Mouse (Mus musculus) limb, embryonic 15.5 days (tissue): ENCODE measurements around the gene Tpcn2. TPM values are rescaled to one million over a fixed set of nuclear protein-coding genes. Genes with fewer than 3 reads are reported as not detected.

ENCODE experiments used
- ATAC-seq: fragments of 200-750 bp; cut with Nextera tagmentation; 2 replicates; pipeline ENCODE4 v1.8.0; 2017; ENCODE audit warnings: low read depth, moderate TSS enrichment; ENCODE audit not compliant: insufficient number of reproducible peaks, low FRiP score, low TSS enrichment
- H3K27ac ChIP-seq: fragments of 300-500 bp; sonication (generic); 2 replicates; pipeline ENCODE4 v1.5.1; 2015; ENCODE audit warnings: moderate library complexity, mild to moderate bottlenecking, inconsistent platforms
- H3K27me3 ChIP-seq: fragments of 300-500 bp; sonication (generic); 2 replicates; pipeline ENCODE4 v1.6.1; 2015; ENCODE audit warnings: inconsistent platforms
- H3K36me3 ChIP-seq: fragments of 300-500 bp; sonication (generic); 2 replicates; pipeline ENCODE4 v1.6.1; 2015; ENCODE audit warnings: inconsistent platforms
- H3K4me1 ChIP-seq: fragments of 300-500 bp; sonication (generic); 2 replicates; pipeline ENCODE4 v1.6.1; 2015; ENCODE audit warnings: inconsistent platforms
- H3K4me2 ChIP-seq: fragments of 300-500 bp; sonication (generic); 2 replicates; pipeline ENCODE4 v1.6.1; 2015; ENCODE audit warnings: mild to moderate bottlenecking, inconsistent platforms
- H3K4me3 ChIP-seq: fragments of 300-500 bp; sonication (generic); 2 replicates; pipeline ENCODE4 v1.5.1; 2015; ENCODE audit warnings: mild to moderate bottlenecking, inconsistent platforms
- H3K9ac ChIP-seq: fragments of 300-500 bp; sonication (generic); 2 replicates; pipeline ENCODE4 v1.6.1; 2015; ENCODE audit warnings: inconsistent platforms
- H3K9me3 ChIP-seq: fragments of 300-500 bp; sonication (generic); 2 replicates; pipeline ENCODE4 v1.6.1; 2016; ENCODE audit warnings: inconsistent platforms
- WGBS: fragments of 180-500 bp; shearing (Covaris S2); methylation state at CpG from one replicate; pipeline ENCODE4 v1.1.7; 2015; 5-methylcytosine and 5-hydroxymethylcytosine counted together
- polyA plus RNA-seq: library from polyadenylated mRNA; unstranded; fragments of >200 nt; fragmentation: Nextera tagmentation; extraction: Ambion mirVana; gene quantifications from 2 replicates; pipeline ENCODE4 v1.2.1, GENCODE M21; 2015

Gene Tpcn2
- polyA plus RNA-seq, 1 experiment from 2014 or later, result 10.8 TPM

DNA sequence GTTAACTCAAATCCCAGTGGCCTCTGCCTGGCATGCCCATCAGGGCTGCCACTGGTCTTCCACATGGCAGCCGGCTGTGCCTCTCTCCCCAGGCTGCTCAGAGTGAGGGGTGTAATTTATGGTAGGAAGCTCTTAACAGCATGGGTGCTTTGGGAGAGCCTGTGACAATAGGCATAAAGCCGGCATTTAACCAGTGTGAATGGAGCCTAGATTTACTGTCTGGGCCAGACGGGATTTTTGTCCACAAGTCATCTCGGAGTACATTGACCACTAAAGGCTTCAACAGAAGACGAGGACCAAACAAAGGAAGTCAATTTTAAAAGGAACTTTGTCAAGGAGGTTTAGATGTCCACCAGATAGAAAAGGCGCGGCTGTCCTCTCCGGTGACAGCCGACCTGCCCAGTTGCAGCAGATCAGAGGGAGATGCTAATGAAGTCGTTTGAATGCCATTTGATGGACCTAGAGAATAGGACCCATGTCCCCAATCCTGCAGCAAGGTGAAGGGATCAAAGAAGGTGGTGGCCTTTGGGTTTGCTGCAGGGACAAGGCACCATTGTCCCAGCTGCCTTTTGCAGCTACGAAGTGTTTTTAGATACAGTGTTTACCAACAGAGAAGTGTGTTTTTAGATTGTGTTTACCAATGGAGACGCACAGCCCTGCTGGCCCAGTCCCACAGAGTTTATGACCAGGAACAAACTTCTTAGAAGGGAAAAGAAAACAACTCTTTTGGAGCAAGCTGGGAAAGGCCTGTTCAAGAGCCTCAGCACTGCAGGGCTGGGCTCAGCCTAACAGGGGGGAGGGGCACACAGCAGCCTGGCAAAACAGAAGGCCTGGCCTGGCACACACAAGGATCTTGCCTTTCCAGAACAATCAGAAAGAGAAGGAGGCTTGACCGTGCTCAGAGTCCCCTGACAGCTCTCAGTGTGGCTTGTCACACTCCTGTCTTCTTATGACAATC lies 124.2 kb downstream of the Tpcn2 start:
- Histone ChIP-seq H3K4me3 (no peak overlapping the region), H3K4me1 (peaks cover 18% of the 10 kb centered on the region), H3K4me2 (no peak overlapping the region), H3K27me3 (no peaks in the 10 kb centered on the region), H3K9ac (no peak overlapping the region), H3K27ac (peak overlapping the region; percentile 63), H3K9me3 (no peaks in the 10 kb centered on the region), H3K36me3 (no peaks in the 10 kb centered on the region)
- ATAC-seq, result no peak; the same call in 1 of the 2 replicates
- 45% methylated on average over 13 of the region's 13 CpGs for WGBS

DNA sequence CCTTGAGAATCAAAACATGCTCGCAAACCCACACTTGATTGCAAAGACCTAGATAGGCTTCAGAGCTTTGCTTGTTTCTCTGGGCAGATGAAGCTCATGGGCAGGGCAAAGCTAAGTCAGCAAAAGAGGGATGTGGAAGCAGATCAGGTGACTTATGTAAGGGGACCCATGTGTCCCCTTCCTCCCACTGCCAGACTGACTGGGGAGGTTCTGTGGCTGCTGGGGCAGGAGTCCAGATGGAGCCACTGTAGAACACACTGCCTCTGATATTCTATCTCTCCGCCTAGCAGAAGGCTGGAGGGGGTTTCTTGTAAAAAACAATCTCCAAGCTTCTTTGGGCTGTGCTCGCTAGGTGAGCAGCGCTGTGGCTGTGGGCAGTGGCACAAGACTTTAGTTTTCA lies 128.1 kb downstream of the Tpcn2 start:
- Histone ChIP-seq H3K27me3 (no peaks in the 10 kb centered on the region), H3K4me3 (no peak overlapping the region), H3K36me3 (no peaks in the 10 kb centered on the region), H3K9ac (no peak overlapping the region), H3K4me1 (peaks cover 18% of the 10 kb centered on the region), H3K9me3 (no peaks in the 10 kb centered on the region), H3K27ac (no peak overlapping the region), H3K4me2 (no peak overlapping the region)
- WGBS, result 57% methylated on average over 4 of the region's 4 CpGs
- no peak for ATAC-seq

DNA sequence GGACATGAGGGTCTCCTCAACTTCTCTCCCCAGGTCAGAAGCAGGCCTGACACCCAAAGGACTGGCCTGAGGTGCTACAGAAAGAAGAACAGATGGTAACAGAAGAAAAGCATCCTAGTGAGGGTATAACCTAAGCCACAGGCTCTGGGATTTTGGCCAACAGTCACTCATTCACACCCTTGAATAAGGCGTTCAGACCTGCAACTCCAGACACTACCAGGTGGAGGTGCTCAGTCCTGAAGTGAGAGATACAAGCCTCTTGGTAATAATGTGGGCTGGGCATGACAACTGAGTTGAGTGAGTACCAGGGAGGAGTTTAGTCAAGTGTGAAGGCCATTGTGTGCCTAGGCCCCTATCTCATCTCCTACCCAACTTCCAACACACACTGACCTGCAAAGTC lies 129.7 kb downstream of the Tpcn2 start:
- no peaks in the 10 kb centered on the region for H3K27me3 ChIP-seq
- H3K4me2 ChIP-seq, result no peak overlapping the region
- H3K9me3 ChIP-seq, result no peaks in the 10 kb centered on the region
- no peak overlapping the region for H3K9ac ChIP-seq
- WGBS, result 67% methylated on average over 1 of the region's 1 CpGs
- H3K27ac ChIP-seq, result no peak overlapping the region
- ATAC-seq, result no peak
- H3K4me1 ChIP-seq, result peaks cover 4% of the 10 kb centered on the region; the same call in 1 of the 2 replicates
- no peaks in the 10 kb centered on the region for H3K36me3 ChIP-seq
- H3K4me3 ChIP-seq, result no peak overlapping the region

DNA sequence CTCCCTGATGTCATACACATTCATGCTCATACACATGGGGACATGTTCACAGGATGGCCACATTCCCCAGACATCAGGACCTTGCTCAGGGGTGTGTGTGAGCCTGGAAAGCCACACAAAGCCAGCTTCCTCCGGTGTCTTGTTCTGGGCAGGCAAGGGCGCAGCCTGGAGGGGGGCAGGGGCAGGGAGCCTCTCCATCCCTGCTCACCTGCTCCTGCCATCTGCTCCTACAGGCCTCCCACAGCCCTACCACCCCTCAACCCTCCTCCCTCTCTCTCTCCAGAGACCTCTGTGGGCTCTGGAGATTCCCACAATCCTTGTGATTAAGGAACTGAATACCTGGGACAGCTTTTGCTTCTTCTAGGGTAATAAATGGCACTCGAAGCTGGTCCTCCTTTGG lies 132.0 kb downstream of the Tpcn2 start:
- Histone ChIP-seq H3K4me3 (no peak overlapping the region), H3K4me1 (no peaks in the 10 kb centered on the region; the same call in 1 of the 2 replicates), H3K9ac (no peak overlapping the region), H3K9me3 (no peaks in the 10 kb centered on the region), H3K36me3 (no peaks in the 10 kb centered on the region), H3K27me3 (no peaks in the 10 kb centered on the region), H3K4me2 (no peak overlapping the region), H3K27ac (no peak overlapping the region)
- no peak for ATAC-seq
- 71% methylated on average over 3 of the region's 3 CpGs for WGBS

DNA sequence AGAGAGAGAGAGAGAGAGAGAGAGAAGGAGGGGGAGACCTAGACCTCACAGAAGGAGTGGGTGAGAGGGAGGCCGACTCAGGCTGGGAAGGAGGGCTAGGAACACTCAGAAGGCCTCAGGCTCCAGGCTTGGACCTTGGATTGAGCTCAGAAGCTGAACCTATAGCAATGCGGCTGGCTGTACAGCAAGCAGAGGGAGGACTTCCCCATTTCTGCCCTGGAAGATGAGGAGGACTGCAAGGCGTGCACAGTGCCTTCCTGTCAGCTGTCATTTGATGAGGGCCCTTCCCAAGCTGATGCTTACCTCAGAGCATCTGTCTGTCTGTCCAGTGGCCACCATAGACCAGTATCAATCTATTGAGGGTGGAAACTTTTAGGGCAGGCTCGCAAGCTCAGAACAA lies 134.9 kb downstream of the Tpcn2 start:
- Histone ChIP-seq H3K4me1 (peaks cover under 1% of the 10 kb centered on the region; the same call in 1 of the 2 replicates), H3K9ac (no peak overlapping the region), H3K9me3 (no peaks in the 10 kb centered on the region), H3K4me3 (no peak overlapping the region), H3K27me3 (no peaks in the 10 kb centered on the region), H3K4me2 (no peak overlapping the region), H3K27ac (no peak overlapping the region), H3K36me3 (no peaks in the 10 kb centered on the region)
- WGBS, result 70% methylated on average over 4 of the region's 4 CpGs
- no peak for ATAC-seq

DNA sequence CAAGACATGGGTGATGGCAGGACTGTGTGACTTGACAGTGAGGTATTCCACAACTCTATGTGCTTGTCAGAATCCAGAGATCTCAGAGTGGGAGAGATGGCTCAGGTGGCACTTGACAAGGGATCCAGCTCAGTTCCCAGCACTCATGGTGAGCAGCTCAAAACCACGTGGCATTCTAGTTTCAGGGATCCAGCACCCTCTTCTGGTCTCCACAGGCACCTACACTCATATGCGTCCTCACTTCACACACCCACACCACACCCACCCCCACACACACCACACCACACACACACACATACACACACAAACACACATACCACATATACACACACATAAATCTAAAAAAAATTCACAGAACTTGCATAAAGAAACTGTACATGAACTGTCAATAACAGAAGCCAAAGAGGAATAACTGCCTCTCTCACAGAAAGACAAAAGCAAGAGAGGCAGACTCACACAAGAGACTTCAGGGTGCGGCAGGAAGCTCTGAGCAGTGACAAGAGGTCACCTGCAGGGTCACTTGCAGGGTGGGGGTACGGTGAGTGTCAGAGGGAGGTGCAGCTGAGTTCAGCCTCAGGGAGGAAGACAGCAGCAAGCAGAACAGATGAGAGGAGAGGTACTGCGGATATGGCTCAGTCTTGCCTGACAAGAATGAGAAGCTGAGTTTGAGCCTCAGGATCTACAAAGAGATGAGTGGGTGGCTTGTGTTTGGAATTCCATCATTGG lies 135.7 kb downstream of the Tpcn2 start:
- ATAC-seq, result no peak
- Histone ChIP-seq H3K27me3 (no peaks in the 10 kb centered on the region), H3K4me1 (peaks cover 6% of the 10 kb centered on the region; the same call in 1 of the 2 replicates), H3K9ac (no peak overlapping the region), H3K27ac (no peak overlapping the region), H3K4me2 (no peak overlapping the region), H3K4me3 (no peak overlapping the region), H3K9me3 (no peaks in the 10 kb centered on the region), H3K36me3 (no peaks in the 10 kb centered on the region)
- WGBS, result 77% methylated on average over 5 of the region's 5 CpGs

DNA sequence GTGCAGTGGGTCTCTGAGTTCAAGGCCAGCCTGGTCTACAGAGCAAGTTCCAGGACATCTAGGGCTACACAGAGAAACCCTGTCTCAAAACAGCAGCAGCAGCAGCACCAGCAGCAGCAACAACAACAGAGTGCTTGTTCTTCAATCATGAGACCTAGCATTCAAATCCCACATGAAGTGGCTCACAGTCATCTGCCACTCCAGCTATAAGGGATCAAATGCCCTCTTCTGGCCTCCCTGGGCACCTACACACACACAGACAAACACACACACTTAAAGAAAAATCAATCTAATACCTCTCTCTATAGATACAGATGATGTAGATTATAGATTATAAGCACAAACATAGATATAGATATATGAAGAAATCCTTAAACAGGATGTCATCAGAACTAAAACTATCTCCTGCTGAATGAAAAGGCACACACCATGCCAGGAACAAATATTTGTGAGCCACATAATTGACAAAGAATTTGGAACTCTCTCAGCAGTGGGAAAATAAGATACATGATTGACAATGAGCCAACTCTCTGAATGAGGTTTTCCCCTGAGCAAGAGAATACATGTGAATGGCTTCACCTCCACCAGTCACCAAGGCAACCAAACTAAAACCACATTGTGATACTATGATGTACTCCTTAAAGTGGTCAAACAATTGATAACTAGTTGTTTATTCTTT lies 137.4 kb downstream of the Tpcn2 start:
- no peaks in the 10 kb centered on the region for H3K36me3 ChIP-seq

DNA sequence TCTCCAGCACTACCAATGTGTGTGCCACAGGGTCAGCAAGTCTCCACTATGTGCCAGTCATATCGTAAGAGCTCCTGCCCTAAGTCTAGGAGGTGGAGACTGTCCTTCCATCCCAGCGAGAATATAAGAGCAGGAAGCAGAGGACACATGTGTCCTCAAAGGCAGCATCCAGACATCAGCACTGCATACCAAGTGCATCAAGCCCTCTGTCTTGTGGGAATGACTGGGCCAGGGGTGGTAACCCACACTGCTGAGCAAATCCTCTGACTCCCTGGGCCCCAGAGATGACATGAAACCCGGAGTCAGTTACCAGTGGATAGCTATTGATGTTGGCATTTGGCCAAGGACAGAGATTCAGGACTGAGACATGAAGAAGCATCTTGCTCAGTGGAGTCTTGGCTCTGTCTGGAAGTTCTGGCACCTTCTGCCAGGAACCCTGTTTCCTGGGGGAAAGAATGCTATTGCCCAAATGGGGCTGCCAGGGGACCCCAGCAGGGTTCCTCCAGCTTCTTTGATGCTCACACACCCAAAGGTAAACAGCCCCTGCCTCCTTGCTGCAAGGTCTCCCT lies 140.2 kb downstream of the Tpcn2 start:
- Histone ChIP-seq H3K9ac (no peak overlapping the region), H3K4me3 (no peak overlapping the region), H3K27me3 (no peaks in the 10 kb centered on the region), H3K4me1 (peaks cover 10% of the 10 kb centered on the region; the same call in 1 of the 2 replicates), H3K36me3 (no peaks in the 10 kb centered on the region), H3K4me2 (no peak overlapping the region), H3K9me3 (no peaks in the 10 kb centered on the region), H3K27ac (no peak overlapping the region)
- WGBS, result 65% methylated on average over 3 of the region's 3 CpGs
- ATAC-seq, result no peak

More for the DNA sequence above, 137.4 kb downstream of the Tpcn2 start:
- Histone ChIP-seq H3K4me2 (no peak overlapping the region), H3K4me1 (peaks cover 8% of the 10 kb centered on the region; the same call in 1 of the 2 replicates), H3K4me3 (no peak overlapping the region), H3K27me3 (no peaks in the 10 kb centered on the region), H3K9ac (no peak overlapping the region), H3K9me3 (no peaks in the 10 kb centered on the region), H3K27ac (no peak overlapping the region)
- ATAC-seq, result no peak

DNA sequence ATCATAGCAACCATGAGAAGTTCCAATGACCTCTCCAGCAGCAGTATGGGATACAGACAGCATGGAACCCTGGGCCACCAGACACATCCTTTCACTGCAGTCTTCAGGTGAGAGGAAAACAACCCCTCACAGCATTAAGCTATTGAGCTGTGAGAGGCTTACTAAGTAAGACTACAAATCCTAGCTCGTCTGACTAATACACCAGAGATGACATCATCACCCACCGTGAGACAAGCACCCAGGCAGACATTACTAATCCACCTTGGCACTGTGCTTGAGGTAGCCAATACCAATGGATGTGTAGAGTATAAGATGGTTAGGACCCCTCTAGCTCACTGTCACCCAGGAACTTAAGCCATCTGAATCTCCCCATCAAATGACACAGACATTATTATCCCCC lies 143.2 kb downstream of the Tpcn2 start:
- ATAC-seq, result no peak
- Histone ChIP-seq H3K27me3 (no peaks in the 10 kb centered on the region), H3K27ac (no peak overlapping the region), H3K4me3 (no peak overlapping the region), H3K4me1 (peaks cover 10% of the 10 kb centered on the region; the same call in 1 of the 2 replicates), H3K36me3 (no peaks in the 10 kb centered on the region), H3K9ac (no peak overlapping the region), H3K4me2 (no peak overlapping the region), H3K9me3 (no peaks in the 10 kb centered on the region)
- WGBS, result 36% methylated on average over 2 of the region's 2 CpGs

DNA sequence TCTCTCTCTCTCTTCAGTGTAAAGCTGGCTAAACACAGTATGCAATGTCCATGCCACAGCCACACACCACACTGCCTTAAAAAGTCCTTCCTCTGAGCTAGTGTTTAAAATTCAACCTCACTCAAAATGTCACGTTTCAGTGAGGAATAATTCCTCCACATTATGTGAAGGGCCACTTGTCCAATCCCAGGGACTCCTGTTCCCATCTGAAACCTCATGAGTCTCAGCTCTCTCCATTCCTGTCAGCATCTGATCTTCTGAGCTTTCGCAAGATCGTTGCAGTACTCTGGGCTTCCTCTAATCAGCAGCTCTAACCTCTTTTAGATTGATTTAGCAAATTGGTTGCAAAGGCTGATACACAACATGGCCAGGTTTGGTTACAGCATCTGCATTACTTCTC lies 144.2 kb downstream of the Tpcn2 start:
- Histone ChIP-seq H3K4me3 (no peak overlapping the region), H3K4me1 (peaks cover 10% of the 10 kb centered on the region; the same call in 1 of the 2 replicates), H3K27me3 (no peaks in the 10 kb centered on the region), H3K27ac (no peak overlapping the region), H3K4me2 (no peak overlapping the region), H3K36me3 (no peaks in the 10 kb centered on the region), H3K9me3 (no peaks in the 10 kb centered on the region), H3K9ac (no peak overlapping the region)
- 91% methylated on average over 3 of the region's 3 CpGs for WGBS
- no peak for ATAC-seq

DNA sequence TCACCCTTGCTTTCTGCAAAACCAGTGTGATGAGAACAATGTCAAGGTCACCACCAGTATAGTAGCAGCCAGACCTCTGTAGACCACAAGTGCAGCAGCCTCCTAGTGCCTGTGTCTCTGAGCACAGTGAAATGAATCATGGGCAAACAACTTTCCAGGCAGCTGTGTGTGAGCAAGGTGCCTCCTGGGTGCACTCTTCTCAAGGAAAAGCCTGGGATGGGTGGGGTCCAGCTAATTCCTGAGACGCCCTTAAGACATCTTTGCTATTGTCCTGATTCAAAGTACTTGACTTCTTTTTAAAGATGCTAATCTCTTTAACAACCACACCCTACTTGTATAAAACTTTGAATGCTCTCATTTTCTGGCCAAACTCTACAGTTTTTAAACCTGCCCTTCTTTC lies 144.7 kb downstream of the Tpcn2 start:
- no peaks in the 10 kb centered on the region for H3K9me3 ChIP-seq
- no peak overlapping the region for H3K27ac ChIP-seq
- no peaks in the 10 kb centered on the region for H3K36me3 ChIP-seq
- no peaks in the 10 kb centered on the region for H3K27me3 ChIP-seq
- no peak overlapping the region for H3K4me3 ChIP-seq
- H3K4me1 ChIP-seq, result peaks cover 10% of the 10 kb centered on the region; the same call in 1 of the 2 replicates
- WGBS, result 72% methylated on average over 1 of the region's 1 CpGs
- H3K9ac ChIP-seq, result no peak overlapping the region
- ATAC-seq, result no peak
- H3K4me2 ChIP-seq, result no peak overlapping the region
